Mouse (Mus musculus): ENCODE measurements around the gene Ifitm10.

DNA sequence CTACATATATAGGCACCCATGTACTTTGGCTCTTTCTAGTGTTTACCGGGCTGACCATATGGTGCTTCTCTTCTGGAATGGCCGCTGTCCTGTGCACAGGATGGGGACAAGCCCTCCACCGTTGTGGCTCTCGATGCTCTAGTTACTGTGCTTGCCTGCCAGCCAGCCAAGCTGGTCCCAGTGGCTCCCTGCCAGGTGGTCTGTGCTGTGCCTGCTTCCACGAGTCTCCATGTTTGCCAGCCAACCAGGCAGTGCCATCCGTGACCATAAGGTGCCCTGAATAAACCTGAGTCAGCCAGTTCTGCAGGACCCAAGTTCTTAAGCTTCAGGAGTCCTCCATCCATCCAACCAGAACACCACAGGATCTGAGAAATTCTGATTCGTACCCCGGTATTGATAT, 38.4 kb downstream of the Ifitm10 start:
- TF ChIP-seq CTCF (IDR thresholded peaks at IDR 0.05; ENCODE audit: insufficient read depth, low read length) (no peak), POLR2A (IDR thresholded peaks at IDR 0.05; ENCODE audit: borderline replicate concordance, extremely low read depth, low read depth, low read length) (no peak)

All from lung, adult 2 months (tissue).